Mouse (Mus musculus) brain, adult 10 weeks (tissue): ENCODE results near the gene Gm45799. TPM values are rescaled to one million over a fixed set of nuclear protein-coding genes. Genes with fewer than 3 reads are reported as not detected.

Experiments used
- polyA plus RNA-seq: library from polyadenylated mRNA; stranded (reverse); fragments of 350-450 nt; fragmentation: Illumina TruSeq; extraction: RNeasy Lipid Tissue Mini Kit (QIAGEN cat#74804); gene quantifications from one replicate; pipeline ENCODE4 v1.2.3, GENCODE M21; 2015; ENCODE audit warnings: low read depth, low replicate concordance

Gene Gm45799
- polyA plus RNA-seq, result 9.4 TPM

DNA sequence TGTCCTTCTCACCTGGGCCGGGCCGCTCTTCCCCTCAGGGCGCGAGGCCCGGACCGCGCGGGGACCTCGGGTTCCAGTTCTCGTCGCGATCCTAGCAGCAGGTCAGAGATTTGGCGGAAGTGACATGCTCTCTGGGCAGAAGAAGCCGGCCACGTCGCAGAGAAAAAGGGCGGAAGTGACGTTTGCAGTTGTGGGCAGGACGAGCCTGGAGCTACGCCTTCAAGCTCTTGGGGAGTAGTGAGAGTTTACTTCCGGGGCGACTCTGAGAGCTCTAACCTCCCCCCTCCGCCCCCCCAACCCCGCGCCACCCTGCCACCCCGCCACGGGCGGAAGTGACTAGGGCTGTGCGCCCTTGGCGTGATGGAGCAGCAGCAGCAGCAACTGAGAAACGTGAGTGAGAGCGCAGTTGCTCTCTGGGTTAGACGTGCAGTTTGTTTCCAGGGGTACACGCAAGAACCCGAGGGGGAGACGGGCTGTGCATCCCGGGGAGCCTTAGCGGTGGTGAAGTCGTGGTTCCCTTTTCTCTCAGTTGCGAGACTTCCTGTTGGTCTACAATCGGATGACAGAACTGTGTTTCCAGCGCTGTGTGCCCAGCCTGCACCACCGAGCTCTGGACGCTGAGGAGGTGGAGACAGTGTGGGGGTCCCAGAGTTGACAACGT lies at the start of gene Gm45799, which contains the start of gene Arfip2:
Gene Gm45799 (plus strand): TSS at position 320 of the 661 bp plus-strand sequence.
Gene Arfip2 (minus strand): TSS at position 184 of the 661 bp plus-strand sequence.

DNA sequence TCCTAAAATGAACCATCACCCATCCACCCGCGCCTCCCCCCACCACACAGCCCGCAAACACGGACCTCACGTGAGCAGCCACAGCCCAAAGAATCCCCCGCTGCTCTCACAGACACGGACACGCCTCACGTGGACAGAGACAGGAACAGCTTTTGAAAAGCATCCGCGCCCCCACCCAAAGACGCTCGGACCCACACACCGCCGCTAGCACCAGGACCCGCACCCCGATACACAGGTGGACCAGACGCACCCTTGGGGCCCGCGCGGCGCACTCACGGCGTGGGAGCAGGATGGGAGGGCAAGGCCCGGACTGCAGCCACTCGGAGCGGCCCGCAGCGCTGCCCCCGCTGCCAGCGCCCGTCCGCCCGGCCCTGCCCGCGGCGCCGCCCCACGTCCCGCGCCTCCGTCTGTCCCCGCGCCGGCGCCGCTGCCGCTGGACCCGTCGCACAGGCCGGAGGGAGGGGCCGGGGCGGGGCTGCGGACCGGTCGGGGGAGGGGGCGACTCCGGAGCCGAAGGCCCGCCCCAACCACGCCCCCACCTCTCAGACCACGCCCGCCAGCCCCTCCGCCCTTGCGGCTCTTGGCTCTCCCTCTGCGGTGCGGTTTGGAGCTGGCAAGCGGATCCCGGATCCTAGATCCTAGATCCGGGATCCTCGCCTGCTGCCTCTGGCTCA lies 7.1 kb upstream of the Gm45799 start, which contains the start of gene Trim3:
Gene Trim3 (minus strand): TSS at position 445 of the 674 bp plus-strand sequence.

GRCm38 (mm10) chr7:105639756-105640155 lies 596 bp upstream of the Gm45799 start, which contains the start of gene Timm10b:
TSS of gene Timm10b (plus strand) at chr7:105640056.

DNA sequence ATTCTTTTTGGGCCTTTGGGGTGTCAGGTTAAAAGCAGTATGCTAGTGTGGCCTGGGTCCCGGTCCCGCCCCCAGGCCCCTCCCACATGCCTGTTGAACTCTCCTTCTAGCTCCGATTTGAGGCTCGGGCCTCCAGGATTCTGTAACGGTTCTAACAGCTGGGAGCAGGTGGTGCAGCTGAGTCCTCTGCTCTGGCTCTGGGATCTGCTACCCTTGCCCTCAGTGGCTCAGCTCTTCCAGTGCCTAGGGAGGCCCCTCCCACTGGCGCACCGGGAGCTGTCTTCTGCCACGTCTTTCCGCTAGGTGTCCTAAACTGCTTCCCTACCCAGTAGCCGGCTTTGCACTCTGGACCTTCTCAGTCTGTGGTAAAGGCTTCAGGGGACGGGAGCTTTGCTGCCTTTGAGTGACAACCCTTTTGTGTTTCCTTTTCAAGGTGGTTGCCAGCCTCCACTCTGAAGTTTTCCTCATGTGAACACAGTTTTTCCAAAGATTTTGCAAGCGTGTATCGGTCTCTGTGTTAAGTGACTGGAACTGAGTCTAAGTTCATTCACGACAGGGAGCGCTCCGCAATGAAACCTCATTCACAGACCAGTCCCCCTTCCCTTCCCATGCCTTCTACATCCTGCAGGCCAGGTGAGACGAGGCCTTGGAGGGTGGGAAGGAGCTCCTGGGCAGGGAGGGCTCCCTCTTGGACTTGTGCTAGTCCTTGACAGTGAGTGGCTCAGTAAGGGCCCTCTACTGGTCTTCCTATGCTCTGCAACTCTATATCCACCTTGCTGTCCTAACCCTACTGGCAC lies 10.5 kb downstream of the Gm45799 start, which contains the start of gene Dnhd1:
Gene Dnhd1 (plus strand): TSS at position 189 of the 797 bp plus-strand sequence.

Other genes starting within 250 kb of the Gm45799 start
- 27.9 TPM for gene Fam160a2, start 240.5 kb upstream of the Gm45799 start, polyA plus RNA-seq
- 1.3 TPM for gene Cnga4, start 236.0 kb upstream of the Gm45799 start, polyA plus RNA-seq
- 40.7 TPM for gene Cckbr, start 214.8 kb upstream of the Gm45799 start, polyA plus RNA-seq
- 23.3 TPM for gene Cavin3, start 158.3 kb upstream of the Gm45799 start, polyA plus RNA-seq
- gene Smpd1, start 86.2 kb upstream of the Gm45799 start, polyA plus RNA-seq, result 102 TPM
- 448 TPM for gene Apbb1, start 58.9 kb upstream of the Gm45799 start, polyA plus RNA-seq
- gene Hpx, start 40.4 kb upstream of the Gm45799 start, polyA plus RNA-seq, result 1.3 TPM
- gene Trim3, start 7.0 kb upstream of the Gm45799 start, polyA plus RNA-seq, result 125 TPM
- gene Timm10b, start 496 bp upstream of the Gm45799 start, polyA plus RNA-seq, result 103 TPM
- 102 TPM for gene Arfip2, start 136 bp upstream of the Gm45799 start, polyA plus RNA-seq
- 2.7 TPM for gene Dnhd1, start 10.3 kb downstream of the Gm45799 start, polyA plus RNA-seq
- 125 TPM for gene Ilk, start 96.0 kb downstream of the Gm45799 start, polyA plus RNA-seq
- gene Rrp8, start 96.8 kb downstream of the Gm45799 start, polyA plus RNA-seq, result 11.0 TPM
- 115 TPM for gene Taf10, start 103.8 kb downstream of the Gm45799 start, polyA plus RNA-seq
- gene Tpp1, start 111.7 kb downstream of the Gm45799 start, polyA plus RNA-seq, result 68.0 TPM
- 3.7 TPM for gene Dchs1, start 147.1 kb downstream of the Gm45799 start, polyA plus RNA-seq
- 126 TPM for gene Mrpl17, start 170.5 kb downstream of the Gm45799 start, polyA plus RNA-seq